Mouse (Mus musculus): ENCODE measurements around the gene AA467197.

- TF ChIP-seq CTCF (IDR thresholded peaks at IDR 0.05; ENCODE audit: borderline replicate concordance, insufficient read depth, low read length) = no peak
- TF ChIP-seq POLR2A (IDR thresholded peaks at IDR 0.05; ENCODE audit: low read depth, low read length) = no peak
Measured at GRCm38 (mm10) chr2:122657707-122658524, 21.1 kb downstream of the AA467197 start.
